Mouse (Mus musculus) CH12.LX (cell line): ENCODE measurements at regions not wholly inside any gene's neighbourhood (a gene's known extent, or its start where the extent isn't known, plus 50 kb on each side); places are given as distances from the start of the nearest gene placed in this dataset.

Source experiments
- DNase-seq: peaks from one replicate; pipeline ENCODE4 v3.0.0-alpha.2; 2013; ENCODE audit errors: extremely low read depth
- H3K27ac ChIP-seq: 2 replicates; pipeline ENCODE4 v1.5.1; 2012; ENCODE audit warnings: low read depth, mild to moderate bottlenecking, control low read depth, moderate library complexity; ENCODE audit not compliant: insufficient read depth
- H3K27me3 ChIP-seq: replicated peaks from 2 replicates; pipeline ENCODE3; 2012; ENCODE audit warnings: inconsistent platforms
- H3K36me3 ChIP-seq, 2 experiments: replicated peaks in 1 of 2; 2 replicates each; pipeline versions ENCODE3 to v1.6.1; 2012; ENCODE audit warnings: inconsistent platforms in 1 of 2, low read length in 1 of 2, mild to moderate bottlenecking in 1 of 2, mixed read lengths in 1 of 2, moderate library complexity in 1 of 2; ENCODE audit not compliant: control insufficient read depth in 1 of 2, insufficient read depth in 1 of 2
- H3K4me1 ChIP-seq, 2 experiments: 2 replicates each; pipeline ENCODE4 v1.6.1; 2012; ENCODE audit warnings: inconsistent platforms in 1 of 2, moderate library complexity in 1 of 2; ENCODE audit not compliant: insufficient read depth in 2 of 2, control insufficient read depth in 1 of 2
- H3K4me2 ChIP-seq: 2 replicates; pipeline ENCODE4 v1.6.1; 2012; ENCODE audit warnings: low read depth, mild to moderate bottlenecking, control low read depth; ENCODE audit not compliant: poor library complexity, insufficient read depth, severe bottlenecking
- H3K4me3 ChIP-seq, 3 experiments: fragments of 150-350 bp in 1 of 3; sonication (generic) in 1 of 3; replicated peaks in 1 of 3; 2 replicates each; pipeline versions ENCODE3 to v1.5.1; 2011 to 2012; ENCODE audit warnings: low read depth in 2 of 3, low read length in 2 of 3, mild to moderate bottlenecking in 2 of 3, moderate library complexity in 2 of 3, control low read depth in 1 of 3, improper control_type of control experiment in 1 of 3, inconsistent platforms in 1 of 3, mixed read lengths in 1 of 3; ENCODE audit not compliant: poor library complexity in 1 of 3
- H3K79me2 ChIP-seq: replicated peaks from 2 replicates; pipeline ENCODE4 v1.6.1; 2012; ENCODE audit warnings: mild to moderate bottlenecking, moderate library complexity; ENCODE audit not compliant: control insufficient read depth, poor library complexity, insufficient read depth, severe bottlenecking; ENCODE audit errors: extremely low read depth
- H3K9ac ChIP-seq: 2 replicates; pipeline ENCODE4 v1.6.1; 2012; ENCODE audit warnings: low read depth, mild to moderate bottlenecking, control low read depth, moderate library complexity; ENCODE audit not compliant: insufficient read depth
- H3K9me3 ChIP-seq: replicated peaks from 2 replicates; pipeline ENCODE3; 2012; ENCODE audit warnings: low read length, inconsistent platforms, mixed read lengths
- CHD1 ChIP-seq: IDR thresholded peaks from 2 replicates; pipeline ENCODE4 v1.6.1; 2012; ENCODE audit warnings: low read depth, low read length, improper control_type of control experiment, inconsistent platforms
- CTCF ChIP-seq, 2 experiments: IDR thresholded peaks in 1 of 2; conservative IDR thresholded peaks in 1 of 2; 2 replicates each; pipeline ENCODE4 v1.5.1; 2011 to 2012; ENCODE audit warnings: low read depth in 2 of 2, low read length in 2 of 2, improper control_type of control experiment in 1 of 2, inconsistent platforms in 1 of 2, mild to moderate bottlenecking in 1 of 2, moderate library complexity in 1 of 2
- E2F4 ChIP-seq: IDR thresholded peaks from 2 replicates; pipeline ENCODE4 v1.6.1; 2011; ENCODE audit warnings: low read depth, low read length, improper control_type of control experiment; ENCODE audit not compliant: insufficient replicate concordance
- ELF1 ChIP-seq: IDR thresholded peaks from 2 replicates; pipeline ENCODE4 v1.6.1; 2014; ENCODE audit warnings: low read depth, mild to moderate bottlenecking, inconsistent platforms, low read length, improper control_type of control experiment
- EP300 ChIP-seq: IDR thresholded peaks from 2 replicates; pipeline ENCODE4 v1.6.1; 2011; ENCODE audit warnings: low read length, improper control_type of control experiment
- ETS1 ChIP-seq: conservative IDR thresholded peaks from 2 replicates; pipeline ENCODE4 v1.6.1; 2012; ENCODE audit warnings: low read depth, mild to moderate bottlenecking, inconsistent platforms, low read length, improper control_type of control experiment, moderate library complexity
- GABPA ChIP-seq: IDR thresholded peaks from 2 replicates; pipeline ENCODE4 v1.6.1; 2012; ENCODE audit warnings: low read depth, low read length, improper control_type of control experiment, inconsistent platforms; ENCODE audit not compliant: insufficient replicate concordance
- HCFC1 ChIP-seq: IDR thresholded peaks from 2 replicates; pipeline ENCODE4 v1.6.1; 2012; ENCODE audit warnings: low read depth, mild to moderate bottlenecking, inconsistent platforms, low read length, improper control_type of control experiment
- IRF4 ChIP-seq: IDR thresholded peaks from 2 replicates; pipeline ENCODE4 v1.6.1; 2014; ENCODE audit warnings: low read depth, mild to moderate bottlenecking, inconsistent platforms, low read length, improper control_type of control experiment
- KAT2A ChIP-seq: IDR thresholded peaks from 2 replicates; pipeline ENCODE4 v1.6.1; 2012; ENCODE audit warnings: low read length, improper control_type of control experiment, inconsistent platforms; ENCODE audit not compliant: insufficient replicate concordance
- MAFK ChIP-seq: IDR thresholded peaks from 2 replicates; pipeline ENCODE4 v1.6.1; 2011; ENCODE audit warnings: low read length, improper control_type of control experiment; ENCODE audit not compliant: insufficient replicate concordance
- MAX ChIP-seq: IDR thresholded peaks from 2 replicates; pipeline ENCODE4 v1.6.1; 2011; ENCODE audit warnings: low read length, improper control_type of control experiment
- MYC ChIP-seq: IDR thresholded peaks from 2 replicates; pipeline ENCODE4 v1.6.1; 2011; ENCODE audit warnings: low read depth, mild to moderate bottlenecking, improper control_type of control experiment, low read length
- PAX5 ChIP-seq: IDR thresholded peaks from 2 replicates; pipeline ENCODE4 v1.6.1; 2012; ENCODE audit warnings: low read length, inconsistent platforms, mixed read lengths
- POLR2AphosphoS2 ChIP-seq: IDR thresholded peaks from 2 replicates; pipeline ENCODE4 v1.6.1; 2011; ENCODE audit warnings: low read depth, low read length, improper control_type of control experiment
- RAD21 ChIP-seq: IDR thresholded peaks from 2 replicates; pipeline ENCODE4 v1.6.1; 2011; ENCODE audit warnings: low read depth, mild to moderate bottlenecking, low read length, improper control_type of control experiment, moderate library complexity
- SIN3A ChIP-seq: IDR thresholded peaks from 2 replicates; pipeline ENCODE4 v1.6.1; 2012; ENCODE audit warnings: low read length, improper control_type of control experiment, inconsistent platforms
- SMC3 ChIP-seq: IDR thresholded peaks from 2 replicates; pipeline ENCODE4 v1.6.1; 2011; ENCODE audit warnings: low read depth, low read length, improper control_type of control experiment
- USF1 ChIP-seq: IDR thresholded peaks from 2 replicates; pipeline ENCODE4 v1.6.1; 2014; ENCODE audit warnings: low read depth, mild to moderate bottlenecking, inconsistent platforms, low read length, improper control_type of control experiment
- USF2 ChIP-seq: conservative IDR thresholded peaks from 2 replicates; pipeline ENCODE4 v1.6.1; 2011; ENCODE audit warnings: low read depth, low read length, improper control_type of control experiment
- ZKSCAN1 ChIP-seq: IDR thresholded peaks from 2 replicates; pipeline ENCODE4 v1.6.1; 2012; ENCODE audit warnings: low read depth, inconsistent platforms, low read length, improper control_type of control experiment, borderline replicate concordance
- ZMIZ1 ChIP-seq: IDR thresholded peaks from 2 replicates; pipeline ENCODE4 v1.6.1; 2012; ENCODE audit warnings: low read depth, mild to moderate bottlenecking, inconsistent platforms, low read length, improper control_type of control experiment
- dilution Hi-C: fragments of 300-500 bp; cut with MboI; formaldehyde crosslinking; loops from 2 replicates; pipeline ENCODE4 v1.14.3; 2020; ENCODE audit warnings: low sequenced_read_pairs; ENCODE audit not compliant: extremely low pct_unique_long_range_greater_than_20kb, extremely low pct_ligation_motif_present
- in situ Hi-C: fragments of 300-500 bp; cut with MboI; formaldehyde crosslinking; loops from 3 replicates; pipeline ENCODE4 v1.14.3; 2019; ENCODE audit warnings: low sequenced_read_pairs, low pct_ligation_motif_present, low pct_unique_long_range_greater_than_20kb, mixed read lengths

DNA sequence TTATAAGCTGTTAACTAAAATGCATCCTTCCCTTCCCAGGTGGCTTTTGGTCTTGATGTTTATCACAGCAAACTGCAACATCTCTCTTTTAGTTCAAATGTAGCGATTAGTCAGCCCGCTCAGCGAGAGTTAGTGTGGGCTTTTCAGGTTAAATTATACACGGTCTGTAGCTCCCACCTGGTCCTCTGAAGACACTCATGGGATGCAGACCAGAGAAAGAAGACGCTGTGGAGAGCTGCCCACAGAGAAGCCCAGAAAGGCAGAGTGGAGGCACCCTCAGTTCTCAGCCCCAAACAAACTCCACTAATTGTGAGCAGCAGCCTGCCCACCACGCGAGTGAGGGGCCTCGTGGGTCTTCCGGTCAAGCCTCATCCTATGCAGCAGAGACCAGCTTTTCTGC, 81.1 kb upstream of the Cplx2 start:
- dilution Hi-C loops: no loop called here
- Histone ChIP-seq H3K27ac (no peak overlapping the region), H3K4me2 (no peak overlapping the region), H3K4me1 (no peaks in the 10 kb centered on the region), H3K4me3 (no peak overlapping the region), H3K36me3 (no peaks in the 10 kb centered on the region), H3K9ac (no peak overlapping the region)
- DNase-seq: no peak
- in situ Hi-C loops: no loop called here
- TF ChIP-seq EP300 (no peak), CHD1 (no peak), ETS1 (no peak), MYC (no peak), GABPA (no peak), USF2 (no peak), USF1 (no peak), MAX (no peak), SIN3A (no peak), CTCF (conservative IDR thresholded peaks at IDR 0.05 in 1 of 2, IDR thresholded peaks at IDR 0.05 in 1 of 2; ENCODE audit: low read depth in 2 of 2, low read length in 2 of 2) (no peak), E2F4 (no peak), SMC3 (no peak), ZMIZ1 (no peak), HCFC1 (no peak)
- TF ChIP-seq, all 38 proteins: peak for 0
- Histone ChIP-seq H3K79me2 (no peaks in the 10 kb centered on the region), H3K9me3 (no peaks in the 10 kb centered on the region), H3K27me3 (peaks cover 64% of the 10 kb centered on the region)

DNA sequence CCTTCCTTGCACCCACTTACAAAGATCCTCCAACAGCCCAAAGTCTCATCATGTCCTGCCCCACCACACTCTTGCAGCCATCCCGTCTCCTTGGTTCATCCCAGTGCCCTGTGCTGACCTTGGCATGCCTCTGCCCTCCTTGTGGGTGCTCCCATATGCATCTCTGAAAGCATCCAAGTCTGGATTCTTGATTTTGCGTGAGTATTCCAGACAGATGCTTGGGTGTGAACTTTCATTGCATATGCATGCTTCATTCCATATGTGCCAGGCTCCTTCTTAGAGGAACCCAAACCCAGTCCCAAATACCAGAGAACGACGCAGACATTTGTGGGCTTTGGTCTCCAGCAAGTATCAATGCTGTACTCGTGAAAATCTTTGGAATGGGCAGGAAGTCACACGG, 78.8 kb upstream of the Cplx2 start:
- no peak for DNase-seq
- H3K4me1 ChIP-seq: peaks cover 0 to 5% of the 10 kb centered on the region in 2 experiments; a peak in 1 of 4 replicates
- H3K4me2 ChIP-seq: no peak overlapping the region
- H3K4me3 ChIP-seq: no peak overlapping the region
- H3K27me3 ChIP-seq: peaks cover 49% of the 10 kb centered on the region
- no peaks in the 10 kb centered on the region for H3K36me3 ChIP-seq
- in situ Hi-C loops: no loop called here
- TF ChIP-seq HCFC1 (no peak), ELF1 (no peak), EP300 (no peak), ZMIZ1 (no peak), GABPA (no peak), PAX5 (no peak), MAFK (no peak), SIN3A (no peak), ZKSCAN1 (no peak), POLR2AphosphoS2 (no peak), RAD21 (no peak), MYC (no peak), IRF4 (no peak), KAT2A (no peak)
- no peak overlapping the region for H3K9ac ChIP-seq
- dilution Hi-C loops: no loop called here
- no peaks in the 10 kb centered on the region for H3K9me3 ChIP-seq
- H3K27ac ChIP-seq: no peak overlapping the region
- H3K79me2 ChIP-seq: no peaks in the 10 kb centered on the region
